Mouse (Mus musculus): ENCODE results near the gene Crb2. TPM values are rescaled to one million over a fixed set of nuclear protein-coding genes. Genes with fewer than 3 reads are reported as not detected.
A peak's percentile ranks its signal among the peaks of the same experiment; 100 is the strongest.

Crb2 gene
- total RNA-seq (2017) = not detected in 2 replicates

DNA sequence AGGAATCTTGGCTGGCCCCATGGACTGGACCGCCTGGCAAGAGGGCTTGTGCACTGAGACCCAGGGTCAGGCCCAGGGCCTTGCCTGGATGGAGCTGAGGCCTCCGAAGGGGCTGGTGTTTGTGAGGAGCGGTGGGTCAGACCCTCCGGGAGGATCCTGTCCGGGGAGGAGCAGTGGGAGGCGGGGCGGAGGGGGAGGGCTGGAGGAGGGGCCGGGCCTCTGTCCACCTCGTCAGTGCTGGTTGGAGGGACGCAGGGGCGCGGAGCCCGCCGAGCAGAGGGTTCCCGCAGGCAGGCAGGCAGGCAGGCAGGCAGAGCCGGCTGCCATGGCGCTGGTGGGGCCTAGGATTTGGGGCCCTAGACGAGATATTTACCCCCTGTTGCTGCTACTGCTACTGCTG lies at the start of gene Crb2:
TSS of gene Crb2 (plus strand) at position 234 of the 400 bp plus-strand sequence.
- no peak for ATAC-seq (ENCODE audit: extremely low read depth, insufficient number of reproducible peaks, low FRiP score, poor library complexity, severe bottlenecking)

- peak; percentile 84 for ATAC-seq (ENCODE audit: extremely low read depth, insufficient number of reproducible peaks, low FRiP score, poor library complexity, severe bottlenecking)
Measured at GRCm38 (mm10) chr2:37731241-37731801, 44.7 kb upstream of the Crb2 start.

- no peak for ATAC-seq (ENCODE audit: extremely low read depth, insufficient number of reproducible peaks, low FRiP score, poor library complexity, severe bottlenecking)
Measured at GRCm38 (mm10) chr2:37734979-37735806, 40.9 kb upstream of the Crb2 start.

DNA sequence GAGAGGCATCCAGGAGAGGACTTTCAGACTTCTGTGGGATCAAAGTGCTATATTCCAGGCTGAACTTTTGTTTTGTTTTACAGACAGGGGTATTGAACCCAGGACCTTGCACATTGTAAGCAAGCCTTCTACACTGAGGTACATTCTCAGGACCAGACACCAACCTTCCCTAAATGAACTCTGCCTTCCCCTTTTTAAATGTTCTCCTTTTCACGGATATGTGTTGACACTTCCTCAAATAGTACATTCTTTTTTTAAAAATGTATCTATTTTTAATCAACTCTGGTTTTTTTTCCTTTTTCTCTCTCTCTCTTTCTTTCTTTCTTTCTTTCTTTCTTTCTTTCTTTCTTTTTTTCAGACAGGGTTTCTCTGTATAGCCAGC lies 40.3 kb upstream of the Crb2 start:
- peak; percentile 52; the same call in 1 of the 2 replicates for ATAC-seq (ENCODE audit: extremely low read depth, insufficient number of reproducible peaks, low FRiP score, poor library complexity, severe bottlenecking)

- no peak for ATAC-seq (ENCODE audit: extremely low read depth, insufficient number of reproducible peaks, low FRiP score, poor library complexity, severe bottlenecking)
Measured at GRCm38 (mm10) chr2:37741806-37742554, 34.1 kb upstream of the Crb2 start.

DNA sequence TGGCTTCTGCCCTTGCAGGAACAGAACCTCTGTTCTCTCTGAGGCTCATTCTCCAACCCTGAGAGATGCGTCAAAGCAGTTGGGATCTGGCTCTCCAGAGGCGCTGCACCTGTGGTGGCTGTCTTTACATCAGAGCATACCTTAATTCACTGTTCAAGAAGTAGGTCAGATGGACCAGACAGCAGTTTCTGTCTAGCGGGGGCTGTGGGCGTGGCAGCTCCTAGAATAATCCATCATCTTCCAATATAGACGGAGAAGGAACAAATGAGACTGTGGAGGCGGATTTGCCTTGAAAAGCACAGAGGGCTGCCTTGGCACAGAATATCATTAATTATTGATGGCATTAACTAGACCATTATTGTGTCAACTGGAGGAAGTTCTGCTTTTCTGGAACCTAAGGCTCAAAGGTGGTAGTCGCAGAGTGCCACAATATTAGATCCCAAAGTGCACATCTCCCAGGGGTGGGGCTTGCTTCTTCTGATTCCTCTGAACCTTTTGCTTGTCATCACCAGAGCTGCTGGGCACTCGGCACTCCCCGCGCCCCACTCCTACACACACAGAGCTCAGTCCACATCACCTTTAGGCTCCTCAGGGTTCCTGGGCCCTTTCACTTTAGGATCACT lies 31.2 kb upstream of the Crb2 start:
- no peak for ATAC-seq (ENCODE audit: extremely low read depth, insufficient number of reproducible peaks, low FRiP score, poor library complexity, severe bottlenecking)

DNA sequence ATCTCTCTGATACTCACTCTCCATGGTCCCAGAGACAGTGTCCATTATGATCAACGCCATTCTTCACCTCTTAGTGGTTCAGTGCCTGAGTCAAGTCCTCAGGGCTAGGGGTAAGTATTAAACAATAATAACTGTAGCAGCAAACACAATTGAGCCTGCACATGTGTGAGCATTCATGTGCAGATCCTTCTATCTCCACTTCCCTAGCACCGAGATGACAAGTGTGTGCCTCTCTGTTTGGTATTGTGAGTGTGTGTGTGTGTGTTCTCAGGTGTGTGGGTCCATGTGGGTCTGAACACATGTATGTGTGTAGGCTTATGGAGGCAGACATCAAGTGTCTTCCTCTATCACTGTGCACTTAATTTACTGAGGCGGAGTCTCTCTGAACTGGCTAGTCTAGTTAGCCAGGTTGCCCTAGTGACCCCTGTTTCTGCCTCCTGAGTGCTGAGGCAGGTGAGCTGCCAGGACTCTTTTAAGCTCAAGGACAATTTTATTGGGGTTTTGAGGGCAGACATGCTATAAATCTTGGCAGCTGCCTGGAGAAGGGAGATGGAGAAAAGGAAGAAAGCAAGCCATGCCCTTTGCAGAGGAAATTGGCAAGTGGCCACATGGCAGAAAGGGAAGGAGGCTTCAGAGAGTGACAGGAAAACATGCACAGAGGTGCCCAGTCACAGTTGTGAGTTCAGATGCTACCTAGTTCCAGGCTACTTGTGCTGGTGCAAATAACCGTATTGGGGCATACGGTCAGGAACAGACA lies 29.6 kb upstream of the Crb2 start:
- ATAC-seq (ENCODE audit: extremely low read depth, insufficient number of reproducible peaks, low FRiP score, poor library complexity, severe bottlenecking) = peak; percentile 57

- no peak for ATAC-seq (ENCODE audit: extremely low read depth, insufficient number of reproducible peaks, low FRiP score, poor library complexity, severe bottlenecking)
Measured at GRCm38 (mm10) chr2:37747909-37748308, 28.1 kb upstream of the Crb2 start.

DNA sequence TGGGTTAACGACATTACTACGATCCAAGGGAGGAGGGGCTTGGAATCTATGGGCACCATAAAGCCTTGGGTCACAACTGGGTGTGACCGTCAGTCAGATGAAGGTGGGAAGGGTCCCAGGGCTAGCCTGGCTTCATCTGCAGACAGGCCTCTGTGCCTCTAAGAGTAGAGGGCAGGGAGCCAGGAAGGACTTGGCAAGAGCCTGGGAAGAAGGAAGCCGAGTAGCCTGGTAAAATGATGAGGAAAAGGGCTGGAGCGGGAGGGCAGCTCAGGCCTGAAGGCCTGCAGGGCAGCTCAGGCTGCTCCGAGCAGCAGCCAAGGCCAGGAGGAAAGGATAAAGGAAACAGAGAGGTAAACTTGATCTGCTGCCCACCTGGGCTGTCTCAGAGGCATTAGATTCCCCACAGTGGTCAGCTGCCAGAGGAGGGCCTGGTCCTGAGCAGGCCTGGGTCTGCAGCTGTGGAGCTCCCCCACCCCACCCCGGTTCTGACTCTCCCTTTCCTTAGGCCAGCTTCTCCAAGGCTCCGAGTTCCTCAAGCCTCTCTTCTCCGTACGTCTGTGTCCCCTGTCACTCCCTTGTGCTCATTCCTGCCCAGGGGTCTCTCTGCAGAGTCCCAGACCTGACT lies 27.5 kb upstream of the Crb2 start:
- no peak for ATAC-seq (ENCODE audit: extremely low read depth, insufficient number of reproducible peaks, low FRiP score, poor library complexity, severe bottlenecking)

DNA sequence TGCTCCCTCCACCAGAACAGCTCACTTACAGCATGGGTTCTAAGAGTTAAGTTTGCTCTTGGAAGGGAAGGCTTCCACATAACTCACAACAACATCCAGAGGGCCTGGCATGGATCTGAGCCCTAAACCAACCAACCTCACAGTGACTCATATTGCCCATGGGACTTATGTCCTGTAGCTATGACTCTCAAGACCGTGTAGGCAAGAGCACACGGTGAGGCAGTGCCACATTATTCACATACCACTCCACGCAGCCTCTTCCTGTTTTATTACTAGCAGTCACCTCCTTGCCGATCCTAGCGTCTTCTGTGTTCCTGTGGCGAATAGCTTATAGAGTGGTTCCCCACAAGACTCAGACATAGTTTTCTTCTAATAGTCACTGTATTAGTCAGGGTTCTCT lies 26.7 kb upstream of the Crb2 start:
- ATAC-seq (ENCODE audit: extremely low read depth, insufficient number of reproducible peaks, low FRiP score, poor library complexity, severe bottlenecking) = peak; percentile 23; the same call in 1 of the 2 replicates

GRCm38 (mm10) chr2:37751114-37751513 lies 24.9 kb upstream of the Crb2 start:
- ATAC-seq (ENCODE audit: extremely low read depth, insufficient number of reproducible peaks, low FRiP score, poor library complexity, severe bottlenecking) = no peak

DNA sequence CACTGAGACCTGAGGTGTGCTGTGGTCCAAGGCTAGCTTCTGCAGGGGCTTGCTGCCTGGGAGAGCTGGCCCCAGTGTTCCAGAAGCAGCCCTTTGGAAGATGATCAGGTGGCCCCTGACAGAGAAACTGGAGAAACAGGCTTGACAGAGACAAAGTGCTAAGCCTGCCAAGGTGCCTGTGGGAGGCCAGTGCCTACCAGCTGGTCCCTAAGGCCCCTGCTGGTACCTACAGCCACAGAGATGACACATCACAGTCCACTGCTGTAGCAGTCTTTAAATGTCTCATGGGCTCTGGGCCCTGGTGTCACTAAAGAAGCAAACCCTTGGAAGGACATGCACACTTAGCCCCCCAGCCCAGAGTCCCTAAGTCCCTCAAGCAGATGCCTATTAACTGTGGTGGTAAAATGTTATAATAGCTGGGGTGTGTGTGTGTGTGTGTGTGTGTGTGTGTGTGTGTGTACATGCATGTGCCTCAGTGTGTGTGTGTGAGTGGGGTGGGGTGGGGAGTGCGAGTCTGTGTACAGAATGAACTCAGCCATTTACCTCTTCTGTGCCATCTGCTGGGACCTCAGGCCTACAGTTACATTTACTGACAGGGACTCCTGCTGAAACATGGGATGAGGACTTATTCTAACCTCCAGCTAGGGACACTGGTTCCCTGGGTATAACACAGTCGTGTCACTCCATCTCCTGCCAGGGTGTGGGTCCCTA lies 19.7 kb upstream of the Crb2 start:
- no peak for ATAC-seq (ENCODE audit: extremely low read depth, insufficient number of reproducible peaks, low FRiP score, poor library complexity, severe bottlenecking)

- peak; percentile 85 for ATAC-seq (ENCODE audit: extremely low read depth, insufficient number of reproducible peaks, low FRiP score, poor library complexity, severe bottlenecking)
Measured at GRCm38 (mm10) chr2:37757016-37757415, 19.0 kb upstream of the Crb2 start.

DNA sequence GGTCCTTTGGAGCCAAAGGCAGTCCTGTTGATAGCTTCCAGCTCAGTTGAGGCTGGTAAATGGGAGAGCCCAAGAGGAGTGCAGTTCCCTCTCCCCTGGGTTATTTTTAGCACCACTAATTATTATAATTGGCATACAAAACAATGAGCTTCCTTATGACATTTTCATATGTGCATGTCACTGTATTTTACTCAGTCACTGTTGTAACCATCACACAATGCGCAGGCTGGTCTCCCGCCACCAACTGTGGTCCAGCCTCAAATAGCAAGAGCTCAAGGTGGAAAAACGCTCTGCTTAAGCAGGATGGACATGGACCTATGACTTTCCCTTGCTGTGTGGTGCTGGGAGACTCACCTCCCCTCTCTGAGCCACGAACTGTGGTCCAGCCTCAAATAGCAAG lies 18.3 kb upstream of the Crb2 start:
- no peak for ATAC-seq (ENCODE audit: extremely low read depth, insufficient number of reproducible peaks, low FRiP score, poor library complexity, severe bottlenecking)

GRCm38 (mm10) chr2:37758343-37759015 lies 17.6 kb upstream of the Crb2 start:
- no peak for ATAC-seq (ENCODE audit: extremely low read depth, insufficient number of reproducible peaks, low FRiP score, poor library complexity, severe bottlenecking)

- no peak for ATAC-seq (ENCODE audit: extremely low read depth, insufficient number of reproducible peaks, low FRiP score, poor library complexity, severe bottlenecking)
Measured at GRCm38 (mm10) chr2:37760633-37761032, 15.4 kb upstream of the Crb2 start.

GRCm38 (mm10) chr2:37763638-37764037 lies 12.4 kb upstream of the Crb2 start:
- ATAC-seq (ENCODE audit: extremely low read depth, insufficient number of reproducible peaks, low FRiP score, poor library complexity, severe bottlenecking) = no peak
